Mouse (Mus musculus): ENCODE measurements around the gene Tcf7l2. TPM values are rescaled to one million over a fixed set of nuclear protein-coding genes. Genes with fewer than 3 reads are reported as not detected.

Tcf7l2 gene
- total RNA-seq, 1 experiment = 3.0 TPM

GRCm38 (mm10) chr19:55752861-55753260 is 11.2 kb downstream of the Tcf7l2 start:
- no peak for DNase-seq (ENCODE audit: low read depth, low spot score)
- no peak overlapping the region for H3K4me3 ChIP-seq (ENCODE audit: insufficient read depth in 1 of 2, low read depth in 1 of 2, low read length in 2 of 2, poor library complexity in 1 of 2, severe bottlenecking in 1 of 2)
- no peaks in the 10 kb centered on the region for H3K36me3 ChIP-seq (ENCODE audit: control insufficient read depth, insufficient read depth, low read length, poor library complexity, severe bottlenecking)
- in situ Hi-C loops (cut with MboI; ENCODE audit: low sequenced_read_pairs in 2 of 2, unreplicated experiment in 2 of 2) = no loop called here
- H3K4me1 ChIP-seq (ENCODE audit: control insufficient read depth in 2 of 2, insufficient read depth in 2 of 2, low read length in 2 of 2, poor library complexity in 1 of 2) = peaks cover 0 to 6% of the 10 kb centered on the region in 2 experiments; a peak in 1 of 4 replicates
- H3K9me3 ChIP-seq (ENCODE audit: control insufficient read depth, insufficient read depth, low read depth, low read length) = no peaks in the 10 kb centered on the region
- TF ChIP-seq CHD2 (IDR thresholded peaks at IDR 0.05; ENCODE audit: low read depth, low read length) (no peak), ZC3H11A (IDR thresholded peaks at IDR 0.05; ENCODE audit: borderline replicate concordance, low read depth, low read length) (no peak), HCFC1 (IDR thresholded peaks at IDR 0.05; ENCODE audit: borderline replicate concordance, insufficient read depth, low read length) (no peak), MAFK (IDR thresholded peaks at IDR 0.05; ENCODE audit: insufficient read depth, low read depth, low read length) (no peak), ZNF384 (IDR thresholded peaks at IDR 0.05; ENCODE audit: low read depth, low read length) (no peak)
- H3K9ac ChIP-seq (ENCODE audit: insufficient read depth, low read depth, low read length, poor library complexity, severe bottlenecking) = no peak overlapping the region
- H3K27ac ChIP-seq (ENCODE audit: insufficient read depth, low read depth, low read length, poor library complexity, severe bottlenecking) = no peak overlapping the region

- no peak for DNase-seq (ENCODE audit: low read depth, low spot score)
- Histone ChIP-seq H3K36me3 (ENCODE audit: control insufficient read depth, insufficient read depth, low read length, poor library complexity, severe bottlenecking) (no peaks in the 10 kb centered on the region), H3K9ac (ENCODE audit: insufficient read depth, low read depth, low read length, poor library complexity, severe bottlenecking) (no peak overlapping the region), H3K9me3 (ENCODE audit: control insufficient read depth, insufficient read depth, low read depth, low read length) (no peaks in the 10 kb centered on the region), H3K27ac (ENCODE audit: insufficient read depth, low read depth, low read length, poor library complexity, severe bottlenecking) (no peak overlapping the region), H3K4me3 (ENCODE audit: insufficient read depth in 1 of 2, low read depth in 1 of 2, low read length in 2 of 2, poor library complexity in 1 of 2, severe bottlenecking in 1 of 2) (no peak overlapping the region), H3K4me1 (ENCODE audit: control insufficient read depth in 2 of 2, insufficient read depth in 2 of 2, low read length in 2 of 2, poor library complexity in 1 of 2) (peaks cover 0 to 4% of the 10 kb centered on the region in 2 experiments; a peak in 1 of 4 replicates)
- in situ Hi-C loops (cut with MboI; ENCODE audit: low sequenced_read_pairs in 2 of 2, unreplicated experiment in 2 of 2) = no loop called here
- no peak for TF ChIP-seq HCFC1 (IDR thresholded peaks at IDR 0.05; ENCODE audit: borderline replicate concordance, insufficient read depth, low read length)
- no peak for TF ChIP-seq CHD2 (IDR thresholded peaks at IDR 0.05; ENCODE audit: low read depth, low read length)
- TF ChIP-seq ZC3H11A (IDR thresholded peaks at IDR 0.05; ENCODE audit: borderline replicate concordance, low read depth, low read length) = no peak
- TF ChIP-seq MAFK (IDR thresholded peaks at IDR 0.05; ENCODE audit: insufficient read depth, low read depth, low read length) = no peak
- no peak for TF ChIP-seq ZNF384 (IDR thresholded peaks at IDR 0.05; ENCODE audit: low read depth, low read length)
These were observed 12.7 kb downstream of the Tcf7l2 start for GRCm38 (mm10) chr19:55754303-55754702.

- no peaks in the 10 kb centered on the region; a peak in 1 of 4 replicates for H3K4me1 ChIP-seq (ENCODE audit: control insufficient read depth in 2 of 2, insufficient read depth in 2 of 2, low read length in 2 of 2, poor library complexity in 1 of 2)
- no peaks in the 10 kb centered on the region for H3K9me3 ChIP-seq (ENCODE audit: control insufficient read depth, insufficient read depth, low read depth, low read length)
- no peak overlapping the region for H3K27ac ChIP-seq (ENCODE audit: insufficient read depth, low read depth, low read length, poor library complexity, severe bottlenecking)
- no peak overlapping the region for H3K4me3 ChIP-seq (ENCODE audit: insufficient read depth in 1 of 2, low read depth in 1 of 2, low read length in 2 of 2, poor library complexity in 1 of 2, severe bottlenecking in 1 of 2)
- H3K36me3 ChIP-seq (ENCODE audit: control insufficient read depth, insufficient read depth, low read length, poor library complexity, severe bottlenecking) = no peaks in the 10 kb centered on the region
- TF ChIP-seq MAFK (IDR thresholded peaks at IDR 0.05; ENCODE audit: insufficient read depth, low read depth, low read length) (no peak), CHD2 (IDR thresholded peaks at IDR 0.05; ENCODE audit: low read depth, low read length) (no peak), ZNF384 (IDR thresholded peaks at IDR 0.05; ENCODE audit: low read depth, low read length) (no peak), HCFC1 (IDR thresholded peaks at IDR 0.05; ENCODE audit: borderline replicate concordance, insufficient read depth, low read length) (no peak), ZC3H11A (IDR thresholded peaks at IDR 0.05; ENCODE audit: borderline replicate concordance, low read depth, low read length) (no peak)
- DNase-seq (ENCODE audit: low read depth, low spot score) = no peak
- H3K9ac ChIP-seq (ENCODE audit: insufficient read depth, low read depth, low read length, poor library complexity, severe bottlenecking) = no peak overlapping the region
- in situ Hi-C loops (cut with MboI; ENCODE audit: low sequenced_read_pairs in 2 of 2, unreplicated experiment in 2 of 2) = no loop called here
These were observed 13.8 kb downstream of the Tcf7l2 start for GRCm38 (mm10) chr19:55755462-55755861.

- DNase-seq (ENCODE audit: low read depth, low spot score) = no peak
- Histone ChIP-seq H3K4me3 (ENCODE audit: insufficient read depth in 1 of 2, low read depth in 1 of 2, low read length in 2 of 2, poor library complexity in 1 of 2, severe bottlenecking in 1 of 2) (no peak overlapping the region), H3K9me3 (ENCODE audit: control insufficient read depth, insufficient read depth, low read depth, low read length) (no peaks in the 10 kb centered on the region), H3K27ac (ENCODE audit: insufficient read depth, low read depth, low read length, poor library complexity, severe bottlenecking) (no peak overlapping the region), H3K4me1 (ENCODE audit: control insufficient read depth in 2 of 2, insufficient read depth in 2 of 2, low read length in 2 of 2, poor library complexity in 1 of 2) (no peaks in the 10 kb centered on the region; a peak in 1 of 4 replicates), H3K36me3 (ENCODE audit: control insufficient read depth, insufficient read depth, low read length, poor library complexity, severe bottlenecking) (no peaks in the 10 kb centered on the region), H3K9ac (ENCODE audit: insufficient read depth, low read depth, low read length, poor library complexity, severe bottlenecking) (no peak overlapping the region)
- in situ Hi-C loops (cut with MboI; ENCODE audit: low sequenced_read_pairs in 2 of 2, unreplicated experiment in 2 of 2) = no loop called here
- TF ChIP-seq MAFK (IDR thresholded peaks at IDR 0.05; ENCODE audit: insufficient read depth, low read depth, low read length) (no peak), ZC3H11A (IDR thresholded peaks at IDR 0.05; ENCODE audit: borderline replicate concordance, low read depth, low read length) (no peak), HCFC1 (IDR thresholded peaks at IDR 0.05; ENCODE audit: borderline replicate concordance, insufficient read depth, low read length) (no peak), CHD2 (IDR thresholded peaks at IDR 0.05; ENCODE audit: low read depth, low read length) (no peak), ZNF384 (IDR thresholded peaks at IDR 0.05; ENCODE audit: low read depth, low read length) (no peak)
These were observed 15.1 kb downstream of the Tcf7l2 start for GRCm38 (mm10) chr19:55756707-55757106.

- Histone ChIP-seq H3K4me1 (ENCODE audit: control insufficient read depth in 2 of 2, insufficient read depth in 2 of 2, low read length in 2 of 2, poor library complexity in 1 of 2) (no peaks in the 10 kb centered on the region; a peak in 1 of 4 replicates), H3K27ac (ENCODE audit: insufficient read depth, low read depth, low read length, poor library complexity, severe bottlenecking) (no peak overlapping the region), H3K4me3 (ENCODE audit: insufficient read depth in 1 of 2, low read depth in 1 of 2, low read length in 2 of 2, poor library complexity in 1 of 2, severe bottlenecking in 1 of 2) (no peak overlapping the region), H3K9ac (ENCODE audit: insufficient read depth, low read depth, low read length, poor library complexity, severe bottlenecking) (no peak overlapping the region), H3K36me3 (ENCODE audit: control insufficient read depth, insufficient read depth, low read length, poor library complexity, severe bottlenecking) (no peaks in the 10 kb centered on the region), H3K9me3 (ENCODE audit: control insufficient read depth, insufficient read depth, low read depth, low read length) (no peaks in the 10 kb centered on the region)
- in situ Hi-C loops (cut with MboI; ENCODE audit: low sequenced_read_pairs in 2 of 2, unreplicated experiment in 2 of 2) = no loop called here
- TF ChIP-seq HCFC1 (IDR thresholded peaks at IDR 0.05; ENCODE audit: borderline replicate concordance, insufficient read depth, low read length) (no peak), ZC3H11A (IDR thresholded peaks at IDR 0.05; ENCODE audit: borderline replicate concordance, low read depth, low read length) (no peak), MAFK (IDR thresholded peaks at IDR 0.05; ENCODE audit: insufficient read depth, low read depth, low read length) (no peak), ZNF384 (IDR thresholded peaks at IDR 0.05; ENCODE audit: low read depth, low read length) (no peak), CHD2 (IDR thresholded peaks at IDR 0.05; ENCODE audit: low read depth, low read length) (no peak)
- DNase-seq (ENCODE audit: low read depth, low spot score) = no peak
These were observed 15.8 kb downstream of the Tcf7l2 start for GRCm38 (mm10) chr19:55757403-55757802.

Measured in ES-E14 (cell line).